Mouse (Mus musculus): ENCODE results near the gene Grhpr.
A peak's percentile ranks its signal among the peaks of the same experiment; 100 is the strongest.
"Not testable (repeated sequence)": the region's sequence is repeated elsewhere in the genome, so short reads cannot be mapped to it uniquely, and the experiment has no call there.

The Grhpr gene

DNA sequence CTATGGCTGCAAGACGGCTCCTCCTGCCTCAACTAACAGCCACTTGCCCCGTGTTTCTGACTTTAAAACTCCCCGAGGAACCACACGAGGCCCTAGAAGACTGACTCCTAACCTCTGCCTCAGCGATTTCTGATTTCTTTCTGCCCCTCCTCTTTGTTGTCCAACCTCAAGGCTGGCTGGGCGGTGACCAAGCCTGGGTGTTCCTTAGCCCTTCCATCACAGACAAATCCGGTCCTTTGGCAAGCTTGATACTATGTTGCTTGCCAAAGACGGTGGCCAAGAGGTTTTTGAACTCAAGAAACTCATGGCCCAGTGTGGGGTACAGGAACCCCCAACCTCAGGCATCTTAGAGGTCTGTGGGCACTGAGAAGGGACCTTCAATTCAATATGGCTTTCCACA, 6.9 kb upstream of the Grhpr start:
- peak; percentile 34 for DNase-seq (ENCODE audit: low spot score)

DNA sequence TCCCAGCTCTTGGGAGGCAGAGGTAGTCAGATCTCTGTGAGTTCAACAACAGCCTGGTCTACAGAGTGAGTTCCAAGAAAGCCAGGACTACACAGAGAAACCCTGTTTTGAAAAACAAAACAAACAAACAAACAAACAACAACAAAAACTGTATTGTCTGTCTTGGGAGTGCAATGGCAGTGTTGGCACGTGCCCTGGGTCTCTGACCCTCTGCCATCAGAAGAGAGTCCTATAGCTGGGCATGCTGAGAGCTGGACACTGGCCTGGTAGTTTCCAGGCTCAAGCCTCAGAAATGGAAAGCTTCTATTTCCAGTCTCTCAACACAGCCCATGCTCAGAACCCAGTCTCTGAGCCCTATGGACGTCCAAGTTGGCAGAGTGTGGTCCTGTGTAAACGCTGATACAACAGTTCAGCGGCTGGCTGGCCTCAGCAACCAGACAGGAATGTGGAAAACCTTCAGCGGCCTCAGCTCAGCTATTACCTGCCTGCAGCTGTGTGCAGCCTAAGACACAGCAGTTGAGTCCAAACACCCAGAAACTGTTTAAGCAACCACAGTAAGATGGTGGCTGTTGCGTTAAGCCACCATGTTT, 5.1 kb upstream of the Grhpr start:
- DNase-seq (ENCODE audit: low spot score), result no peak

DNA sequence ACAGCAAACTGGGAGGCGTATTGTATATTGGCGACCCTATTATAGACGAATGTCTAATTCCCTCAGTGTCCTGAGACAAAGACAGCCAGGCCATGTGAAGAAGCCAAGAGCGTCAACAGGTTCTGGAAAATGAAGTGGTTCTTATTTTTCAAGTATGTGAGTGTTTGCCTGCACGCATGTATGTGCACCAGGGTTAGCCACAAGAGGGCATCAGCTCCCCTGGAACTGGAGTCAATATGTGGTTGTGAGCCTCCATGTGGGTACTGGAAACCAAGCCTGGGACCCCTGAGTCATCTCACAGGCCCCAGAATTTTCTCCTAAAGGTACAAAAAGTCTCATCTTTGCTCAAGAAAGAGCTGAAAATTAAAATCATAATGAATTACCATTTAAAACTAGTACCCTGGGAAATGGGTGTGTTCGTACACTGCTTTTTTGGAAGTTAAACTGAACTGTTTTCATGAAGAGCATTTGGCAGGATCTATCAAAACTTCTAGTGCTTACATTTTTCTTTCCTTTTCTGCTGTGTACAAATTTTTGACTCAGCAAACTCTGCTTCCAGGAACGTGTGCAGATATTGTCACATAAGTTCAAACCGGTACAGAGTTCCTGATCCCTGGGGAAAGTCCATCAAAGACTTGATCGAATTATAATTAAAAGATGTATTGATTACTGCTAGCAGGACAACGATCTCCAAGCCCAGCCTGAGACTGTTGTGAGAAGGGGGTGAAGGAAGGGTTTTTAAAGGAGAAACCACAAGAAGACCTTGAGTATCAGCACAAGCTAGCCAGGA, 4.1 kb upstream of the Grhpr start:
- no peak for DNase-seq (ENCODE audit: low spot score)

DNA sequence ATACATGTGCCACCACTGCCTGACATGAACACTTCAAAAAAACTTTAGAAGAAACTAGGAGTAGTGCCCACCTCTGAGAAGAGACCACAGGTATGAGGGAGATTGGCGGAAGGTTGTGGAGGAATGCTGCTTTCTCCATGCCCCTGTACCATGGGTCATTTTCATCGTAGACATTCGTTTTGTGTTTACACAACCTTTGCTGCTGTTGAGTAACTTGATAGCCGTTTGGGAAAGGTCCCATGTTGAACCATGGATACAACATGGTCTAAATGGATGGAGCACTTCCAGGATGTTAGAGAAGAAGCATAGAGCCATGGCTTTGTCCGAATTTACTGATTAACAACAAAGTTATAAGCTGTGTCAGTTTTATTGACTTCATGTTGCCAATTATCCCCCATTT, 3.0 kb upstream of the Grhpr start:
- DNase-seq (ENCODE audit: low spot score), result no peak

DNA sequence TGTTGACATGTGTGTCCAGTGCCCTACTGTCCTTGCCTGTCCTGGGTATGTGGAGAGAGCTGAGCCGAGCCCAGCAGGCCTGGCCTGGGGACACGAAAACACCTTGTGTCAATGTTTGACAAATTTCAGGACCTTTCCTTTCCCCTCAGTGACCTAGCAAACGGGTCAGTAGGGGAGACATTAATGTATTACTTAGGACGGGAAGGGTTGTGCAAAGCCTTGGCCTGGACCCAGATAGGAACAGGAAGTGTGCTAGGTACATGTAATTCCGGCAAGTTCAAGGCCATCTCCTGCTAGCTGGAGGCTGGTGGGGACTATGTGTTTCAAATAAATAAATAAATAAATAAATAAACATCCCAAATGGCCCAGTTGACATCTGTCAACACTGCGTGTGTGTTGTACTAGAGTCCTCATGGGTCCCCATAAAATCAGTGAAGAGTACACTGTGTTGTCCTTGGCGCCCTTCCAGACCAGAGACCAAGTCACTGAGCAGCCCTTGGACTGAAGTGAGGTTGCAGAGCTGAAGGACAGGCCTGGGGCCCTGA, 1.3 kb upstream of the Grhpr start:
- DNase-seq (ENCODE audit: low spot score), result peak; percentile 38

DNA sequence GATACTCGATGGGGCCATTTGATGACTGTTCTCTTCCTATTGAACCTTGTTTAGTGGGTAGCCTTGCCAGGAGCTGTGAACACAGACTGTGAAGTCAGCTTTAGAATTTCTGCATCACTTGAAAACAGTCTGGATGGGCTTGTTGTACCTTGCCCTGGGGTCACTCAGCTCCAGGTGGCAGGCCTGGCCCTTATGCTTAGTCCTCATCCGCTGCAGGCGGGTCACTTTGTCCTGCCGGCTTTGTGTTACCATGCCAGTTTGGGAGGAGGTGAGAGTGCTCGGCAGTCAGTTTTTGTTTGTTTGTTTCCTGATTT, 736 bp downstream of the Grhpr start:
- DNase-seq (ENCODE audit: low spot score), result no peak

DNA sequence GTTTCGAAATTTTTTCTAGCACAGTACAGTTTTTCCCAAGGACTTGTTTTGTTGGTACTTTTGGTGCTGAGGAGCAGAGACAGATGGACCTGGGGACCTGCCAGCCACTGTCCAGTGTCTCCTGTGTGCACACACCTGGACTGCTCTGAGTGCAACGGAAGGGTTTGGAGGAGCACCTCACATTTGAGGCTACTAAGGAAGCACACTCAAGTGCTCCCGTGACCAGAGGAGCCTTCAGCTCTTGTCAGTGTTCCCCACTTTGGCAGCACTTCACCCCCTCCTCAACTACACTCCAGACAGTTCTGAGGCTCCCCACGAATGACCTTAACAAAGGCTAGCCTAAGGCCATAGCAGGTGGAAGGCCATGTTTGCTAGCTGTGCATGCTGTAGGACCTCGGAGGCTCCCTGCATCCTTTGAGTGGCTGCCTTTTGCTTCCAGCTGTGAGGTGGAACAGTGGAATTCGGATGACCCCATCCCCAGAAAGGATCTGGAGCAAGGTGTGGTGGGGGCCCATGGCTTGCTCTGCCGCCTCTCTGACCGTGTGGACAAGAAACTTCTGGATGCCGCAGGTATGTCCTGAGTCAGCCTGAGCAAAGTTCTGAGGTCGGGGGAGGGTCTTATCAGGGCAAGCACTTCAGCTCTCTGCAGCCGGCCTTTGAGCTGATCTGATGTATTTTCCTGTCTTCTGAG, 1.4 kb downstream of the Grhpr start:
- DNase-seq (ENCODE audit: low spot score), result no peak

DNA sequence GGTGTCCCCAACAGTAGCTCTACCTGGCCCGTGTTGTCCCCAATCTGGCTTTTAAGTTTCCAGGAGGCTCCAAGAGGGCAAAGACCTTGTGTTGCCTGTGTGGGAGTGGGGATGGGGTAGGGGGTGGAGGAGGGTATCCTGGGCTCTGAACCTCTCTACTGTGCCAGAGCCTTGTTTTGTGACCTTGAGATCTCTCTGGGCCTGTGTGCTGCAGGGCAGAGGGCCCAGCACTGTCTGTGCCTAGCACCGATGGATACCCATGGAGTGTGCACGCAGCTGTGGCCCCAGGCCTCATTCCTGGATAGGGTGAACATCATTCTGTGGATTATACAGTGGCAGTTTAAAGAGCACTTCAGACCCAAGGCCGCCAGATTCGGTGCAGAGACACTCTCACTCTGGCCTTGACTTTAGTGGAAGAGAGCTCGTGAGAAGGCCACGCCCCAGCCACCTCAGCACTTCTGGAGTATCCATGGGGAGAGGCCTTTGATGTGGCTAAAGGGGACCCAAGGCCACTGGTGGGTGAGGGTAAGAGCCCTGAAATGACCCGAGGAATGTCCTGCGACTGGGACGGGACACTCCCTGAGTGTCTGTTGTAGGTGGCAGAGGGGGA, 2.0 kb downstream of the Grhpr start:
- DNase-seq (ENCODE audit: low spot score), result no peak

DNA sequence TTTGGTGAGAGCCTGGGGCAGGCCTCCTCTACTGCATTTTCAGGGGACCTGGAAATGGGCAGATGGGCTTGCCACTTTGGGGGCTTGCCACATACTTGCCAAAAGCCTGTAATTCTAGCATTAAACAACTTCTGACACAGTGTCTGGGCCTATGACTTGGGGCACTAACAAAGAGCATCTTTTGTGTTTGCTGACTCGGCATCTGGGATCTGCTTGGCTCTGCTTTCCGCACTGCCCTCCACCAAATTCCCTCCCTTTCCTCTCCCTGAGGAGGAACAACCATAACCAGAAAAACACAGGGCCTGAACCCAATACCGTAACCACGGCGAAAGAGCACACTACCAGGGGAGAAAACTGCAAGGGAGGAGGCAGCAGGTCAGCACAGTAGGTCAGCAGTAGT, 9.4 kb downstream of the Grhpr start:
- no peak for DNase-seq (ENCODE audit: low spot score)

DNA sequence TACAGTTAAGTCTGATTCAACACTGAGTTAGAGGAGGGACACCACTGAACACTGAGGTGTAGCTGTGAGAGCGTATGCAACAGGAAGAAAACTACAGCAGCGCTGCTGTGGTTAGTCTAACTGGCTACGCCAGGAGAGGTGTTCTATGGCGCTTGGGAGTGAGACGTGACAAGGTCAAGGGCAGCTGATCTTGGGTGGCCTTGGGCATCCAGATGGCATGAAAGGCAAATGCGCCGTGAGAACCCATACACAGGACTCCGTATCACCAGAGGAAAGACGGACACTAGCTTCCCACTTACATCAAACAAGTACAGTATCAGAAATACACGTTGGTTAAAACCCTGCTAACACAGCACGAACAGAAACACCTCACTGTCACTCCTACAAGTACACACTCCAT, 11.1 kb downstream of the Grhpr start:
- not testable (repeated sequence) for DNase-seq (ENCODE audit: low spot score)

DNA sequence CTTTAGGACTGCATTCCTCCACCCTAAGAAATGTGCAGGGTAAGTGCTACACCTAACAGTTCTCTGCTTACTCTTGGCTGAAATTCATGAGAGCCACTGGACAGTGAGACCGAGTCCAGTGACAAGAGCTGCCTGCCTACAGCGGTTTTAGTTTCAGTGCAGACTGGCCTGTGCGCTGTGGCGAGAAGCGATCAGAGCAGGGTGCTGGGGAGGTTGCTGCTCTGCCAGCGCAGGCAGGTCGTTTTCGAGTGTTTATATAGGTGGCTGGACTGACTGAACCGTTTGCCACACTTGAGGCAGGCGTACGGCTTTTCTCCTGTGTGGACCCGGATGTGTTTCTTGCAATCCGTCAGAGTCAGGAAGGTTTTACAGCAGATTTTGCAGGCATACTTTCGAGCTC, 12.0 kb downstream of the Grhpr start:
- not testable (repeated sequence) for DNase-seq (ENCODE audit: low spot score)

DNA sequence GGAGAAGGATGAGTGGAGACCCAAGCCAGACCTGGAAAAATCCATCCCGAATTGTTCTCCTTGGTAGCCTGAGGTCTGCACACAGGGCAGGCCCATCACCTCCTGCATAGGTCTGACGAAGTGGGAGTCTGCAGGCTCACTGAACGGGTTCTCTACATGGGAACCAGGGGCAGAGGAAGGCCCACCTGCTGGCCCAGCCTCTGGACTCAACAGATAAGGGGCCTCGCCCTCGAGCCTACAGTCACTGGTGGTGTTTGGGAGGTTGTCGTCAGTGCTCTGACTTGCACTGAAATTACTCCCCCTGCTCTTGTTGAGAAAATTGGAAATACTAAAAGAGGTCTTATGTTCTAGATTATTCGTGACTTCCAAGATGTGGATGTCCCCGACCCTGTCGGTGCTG, 12.7 kb downstream of the Grhpr start:
- DNase-seq (ENCODE audit: low spot score), result no peak

DNA sequence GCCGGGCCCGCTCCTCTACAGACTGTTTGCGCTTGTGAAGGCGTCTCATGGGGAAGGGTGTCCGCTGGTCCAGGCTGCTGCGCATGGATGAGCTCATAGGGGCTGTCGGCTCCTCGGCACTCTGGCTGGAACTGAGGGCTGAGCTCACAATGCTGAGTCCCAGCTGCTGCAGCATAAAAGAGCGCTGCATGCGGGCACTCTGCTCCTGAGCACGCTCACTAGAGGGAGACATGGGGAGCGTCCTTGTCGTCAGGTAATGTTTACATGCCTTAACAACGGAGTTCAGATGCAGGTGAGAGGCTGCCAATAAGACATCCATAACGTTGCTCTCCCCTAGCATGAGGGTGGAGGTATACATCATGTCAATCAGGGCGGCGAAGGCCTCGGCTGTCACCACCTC, 13.6 kb downstream of the Grhpr start:
- DNase-seq (ENCODE audit: low spot score), result no peak

DNA sequence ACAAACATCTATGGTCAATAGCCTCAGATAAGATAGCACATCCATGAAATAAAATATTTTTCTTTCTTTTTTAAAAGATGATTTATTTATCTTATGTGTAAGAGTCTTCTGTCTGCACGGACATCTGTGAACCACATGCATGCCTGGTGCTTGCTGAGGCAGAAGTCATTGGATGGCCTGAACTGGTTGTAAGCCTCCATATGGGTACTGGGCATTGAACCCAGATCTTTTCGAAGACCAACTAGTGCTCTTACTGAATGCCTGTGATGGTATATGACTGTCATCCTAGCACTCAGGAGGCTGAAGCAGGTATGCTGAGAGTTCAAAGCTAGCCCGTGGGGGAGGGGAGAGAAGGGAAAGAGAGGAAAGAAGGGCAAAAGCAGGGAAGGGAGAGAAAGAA, 16.9 kb downstream of the Grhpr start:
- no peak for DNase-seq (ENCODE audit: low spot score)

DNA sequence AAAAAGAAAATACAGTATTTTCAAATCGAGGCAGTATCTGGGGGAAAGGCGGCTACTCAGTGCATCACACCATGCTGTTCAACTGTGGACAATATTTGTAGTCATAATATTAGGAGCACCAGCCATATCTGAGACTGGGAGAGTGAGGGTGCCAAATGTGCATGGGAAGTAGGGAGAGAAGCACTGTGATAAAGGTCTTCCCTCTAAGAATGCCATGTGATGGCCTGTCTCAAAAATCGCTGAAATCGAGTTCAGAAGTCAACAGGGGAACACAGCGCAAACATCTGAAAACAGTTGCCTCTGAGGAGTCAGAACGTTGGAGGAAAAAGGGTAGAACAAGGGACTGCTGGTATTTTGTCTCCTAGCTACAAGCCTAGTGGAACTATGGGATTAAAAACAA, 18.8 kb downstream of the Grhpr start:
- no peak for DNase-seq (ENCODE audit: low spot score)

DNA sequence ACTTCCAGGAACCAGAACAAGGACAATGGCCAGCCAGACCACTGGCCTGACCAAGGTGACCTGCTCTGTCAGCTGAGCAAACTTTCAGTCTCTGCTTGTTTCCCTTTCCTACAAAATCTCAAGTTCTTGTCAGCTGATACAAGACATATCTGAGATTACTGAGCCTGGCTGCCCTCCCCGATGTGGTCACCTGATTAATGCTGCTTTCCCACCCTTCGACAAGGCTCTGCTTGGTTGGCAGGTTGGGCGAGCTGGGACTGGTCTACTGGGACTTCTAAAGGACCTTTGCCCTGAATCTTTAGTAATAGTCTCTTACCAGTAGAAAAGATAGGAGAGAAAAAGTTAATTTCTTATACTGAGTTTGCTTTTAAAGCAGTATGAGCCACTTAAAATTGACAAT, 24.3 kb downstream of the Grhpr start:
- no peak for DNase-seq (ENCODE audit: low spot score)

DNA sequence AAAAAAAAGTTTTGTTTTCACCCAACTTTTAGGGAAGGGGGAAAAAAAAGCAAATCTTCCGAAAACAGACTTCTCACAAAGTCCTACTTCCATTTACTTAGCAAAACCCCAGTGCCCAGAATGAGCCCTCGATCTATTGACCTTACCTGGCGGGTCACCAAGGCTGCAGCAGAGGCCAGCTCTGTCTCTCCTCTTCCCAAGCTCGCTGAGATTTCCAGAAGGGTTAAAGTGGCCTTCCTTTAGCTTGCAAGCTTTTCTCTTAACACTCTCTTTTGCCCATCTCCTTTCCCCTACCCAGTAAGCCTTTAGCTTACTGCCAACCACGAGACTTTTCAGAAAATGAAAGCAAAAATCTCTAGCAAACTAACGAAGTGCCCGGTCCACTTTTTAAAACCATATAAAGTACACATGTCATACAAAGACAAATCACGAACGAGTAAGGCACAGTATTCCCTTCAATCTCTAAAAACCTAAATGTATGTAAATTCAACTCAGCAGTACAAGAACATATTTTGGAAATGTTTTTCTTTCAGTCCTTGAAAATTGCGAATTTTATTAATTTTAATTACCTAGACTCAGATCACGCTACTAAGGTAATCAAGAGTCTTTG, 29.7 kb downstream of the Grhpr start:
- DNase-seq (ENCODE audit: low spot score), result no peak

DNA sequence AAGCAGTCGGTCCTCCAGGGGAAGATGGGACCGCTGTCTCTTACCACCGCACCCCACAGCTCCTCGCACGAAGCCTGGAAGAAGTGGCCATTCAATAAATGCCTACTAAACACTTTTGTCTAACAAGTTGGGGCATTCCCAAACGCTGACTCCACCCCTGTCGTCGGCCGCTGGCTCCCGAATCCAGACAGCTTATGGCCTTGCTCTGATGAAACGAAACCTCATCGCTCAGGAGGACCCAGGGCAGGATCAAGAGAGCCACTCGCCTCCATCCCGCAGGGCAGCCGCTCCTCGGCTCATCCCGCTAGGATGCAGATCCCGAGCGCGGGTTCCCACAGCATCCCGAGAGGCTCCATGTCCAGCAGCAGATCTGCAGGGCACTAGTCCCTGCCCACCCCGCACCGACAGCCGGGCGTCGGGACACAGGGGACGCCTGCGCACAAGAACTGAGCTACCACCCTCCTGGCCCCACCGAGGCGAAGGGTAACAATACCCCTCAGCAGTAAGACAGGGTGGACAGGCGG, 30.4 kb downstream of the Grhpr start:
- DNase-seq (ENCODE audit: low spot score), result peak; percentile 72

DNA sequence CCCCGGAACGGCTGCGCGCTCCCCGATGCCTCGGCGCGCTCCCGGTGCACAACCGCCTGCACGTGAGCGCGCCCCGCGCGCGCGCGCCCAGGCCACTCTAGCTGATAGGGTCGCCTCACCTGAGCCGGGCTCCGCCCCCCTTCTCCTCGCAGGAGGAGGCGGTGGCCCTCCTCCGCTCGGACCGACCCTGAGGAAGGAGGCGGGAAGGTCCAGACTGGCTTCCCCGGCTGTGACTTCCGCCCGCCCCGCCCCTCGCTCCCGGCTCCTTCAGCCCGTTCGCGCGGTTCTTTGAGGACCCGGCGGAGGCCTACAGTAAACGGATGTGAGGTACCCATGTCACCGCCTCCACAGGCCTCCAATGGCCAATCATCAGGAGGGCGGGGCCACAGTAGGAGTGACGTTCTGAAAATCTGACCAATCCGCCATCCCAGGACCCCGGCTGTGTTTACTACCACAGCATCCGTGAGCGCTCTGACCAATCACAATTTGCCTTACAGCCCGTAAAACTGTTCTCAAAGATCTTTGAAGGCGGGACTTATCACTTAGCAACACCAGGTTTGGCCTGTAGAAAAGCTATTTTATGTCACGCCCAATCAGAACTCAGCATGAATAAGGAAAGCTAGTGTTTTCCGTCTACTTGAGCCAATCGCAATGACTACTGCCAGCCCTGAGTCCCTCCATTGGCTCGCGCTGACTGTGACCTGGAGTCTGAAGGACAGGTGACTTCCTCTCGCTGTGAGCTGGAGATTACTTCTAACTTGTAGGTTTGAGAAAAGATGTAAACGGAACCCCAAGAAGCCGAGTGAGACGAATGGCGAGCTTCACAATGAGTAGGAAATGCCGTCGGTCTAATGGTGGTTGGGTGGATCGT, 31.1 kb downstream of the Grhpr start, which contains the start of gene Zbtb5:
Gene Zbtb5, minus strand, starts transcription at position 308 of the 871 bp plus-strand sequence.
- peak; percentile 99 for DNase-seq (ENCODE audit: low spot score)

DNA sequence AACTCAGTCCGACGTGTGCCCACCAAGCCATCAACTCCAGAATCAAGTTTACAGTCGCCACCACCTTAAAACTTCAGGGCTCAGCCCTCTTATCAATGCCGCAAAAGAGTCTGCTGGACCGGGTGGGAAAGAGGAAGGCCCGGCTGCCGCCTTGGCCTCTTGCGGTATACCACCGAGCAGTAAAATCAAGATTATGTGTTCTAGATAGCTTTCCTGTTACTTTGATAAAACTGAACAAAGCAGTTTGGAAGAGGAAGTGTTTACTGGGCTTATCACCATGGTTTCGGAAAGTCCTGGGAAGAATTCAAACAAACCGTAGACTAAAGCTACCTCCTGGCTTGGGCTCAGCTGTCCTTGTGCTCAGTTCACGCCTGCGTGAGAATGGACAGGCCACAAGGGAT, 31.8 kb downstream of the Grhpr start:
- DNase-seq (ENCODE audit: low spot score), result peak; percentile 54

DNA sequence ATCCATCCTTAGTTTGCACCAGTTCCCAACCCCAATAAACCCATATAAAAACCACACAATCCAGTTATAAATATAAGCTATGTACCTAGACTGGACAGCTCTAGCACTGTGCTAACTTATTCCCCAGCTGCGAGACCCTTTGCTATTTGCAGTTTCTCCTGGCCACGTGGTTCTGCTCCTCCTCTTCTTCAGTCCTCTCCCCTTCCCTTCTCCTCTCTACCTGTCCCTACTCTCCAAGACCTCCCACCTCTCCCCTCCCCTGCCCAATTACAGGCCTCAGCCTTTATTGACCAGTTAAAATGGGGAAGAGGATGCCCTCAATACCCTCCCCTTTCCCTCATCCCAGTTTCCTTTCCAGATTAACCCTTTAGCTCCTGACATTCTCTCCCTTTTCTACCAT, 32.3 kb downstream of the Grhpr start:
- DNase-seq (ENCODE audit: low spot score), result peak; percentile 33

Data from MN1 (cell line).